Mouse (Mus musculus) thymus, postnatal 14 days (tissue): Measurements from ENCODE around the gene Cox7a1.

Experiments used
- DNase-seq: peaks from one replicate; pipeline ENCODE4 v3.0.0; 2021

Cox7a1 gene

DNA sequence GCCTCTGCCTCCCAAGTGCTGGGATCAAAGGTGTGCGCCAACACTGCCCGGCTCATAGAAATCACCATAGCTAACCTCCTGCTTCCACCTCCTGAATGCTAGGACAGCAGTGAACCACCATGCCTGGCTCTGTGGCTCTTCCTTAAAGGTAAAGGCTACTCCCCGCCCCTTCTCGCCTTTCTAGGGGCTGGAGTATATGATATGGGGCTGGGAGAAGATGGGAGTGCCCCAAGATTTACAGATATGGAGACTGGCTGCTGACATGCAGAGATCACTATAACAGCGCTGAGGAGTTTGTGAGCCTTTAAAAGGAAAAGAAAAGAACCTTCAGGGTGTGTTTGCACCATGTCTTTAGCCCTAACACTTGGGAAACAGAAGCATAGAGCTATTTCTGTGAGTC is 38.3 kb downstream of the Cox7a1 start:
- no peak for DNase-seq

DNA sequence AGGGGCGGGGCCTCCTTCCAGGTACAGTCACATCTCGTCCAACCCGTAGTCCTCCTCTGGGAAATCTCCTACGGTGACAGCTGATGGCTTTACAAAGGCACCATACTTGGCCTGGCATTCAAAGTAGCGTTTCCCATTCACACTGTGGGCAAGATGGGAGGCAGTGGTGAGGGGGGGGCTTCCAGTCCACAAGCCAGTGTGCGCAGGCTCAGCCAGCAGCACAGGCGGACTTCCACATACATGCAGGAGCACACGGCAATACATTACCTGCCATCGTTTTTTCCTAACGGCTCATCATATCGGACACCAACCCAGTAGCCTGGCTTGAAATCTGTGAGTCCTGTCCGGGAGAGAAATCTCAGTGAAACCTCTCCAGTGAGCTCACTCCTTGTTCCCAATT is 40.3 kb downstream of the Cox7a1 start:
- no peak for DNase-seq

DNA sequence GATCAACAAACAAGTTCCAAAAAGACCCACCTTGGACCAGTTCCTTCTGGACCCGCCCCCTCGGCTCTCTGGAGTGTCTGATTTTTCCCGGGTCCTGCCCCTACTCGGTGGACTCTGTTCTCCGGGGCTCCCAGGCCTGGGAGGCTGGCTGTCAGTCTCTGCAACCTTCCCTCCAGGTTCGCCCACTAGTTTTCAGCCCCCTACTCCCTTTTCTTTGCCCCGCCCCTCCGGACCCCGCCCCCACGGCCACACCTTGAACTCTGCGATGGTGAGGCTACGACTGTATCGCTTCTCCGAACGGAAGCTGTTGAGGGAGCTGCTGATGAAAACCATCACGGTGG is 47.4 kb downstream of the Cox7a1 start:
- DNase-seq, result no peak

DNA sequence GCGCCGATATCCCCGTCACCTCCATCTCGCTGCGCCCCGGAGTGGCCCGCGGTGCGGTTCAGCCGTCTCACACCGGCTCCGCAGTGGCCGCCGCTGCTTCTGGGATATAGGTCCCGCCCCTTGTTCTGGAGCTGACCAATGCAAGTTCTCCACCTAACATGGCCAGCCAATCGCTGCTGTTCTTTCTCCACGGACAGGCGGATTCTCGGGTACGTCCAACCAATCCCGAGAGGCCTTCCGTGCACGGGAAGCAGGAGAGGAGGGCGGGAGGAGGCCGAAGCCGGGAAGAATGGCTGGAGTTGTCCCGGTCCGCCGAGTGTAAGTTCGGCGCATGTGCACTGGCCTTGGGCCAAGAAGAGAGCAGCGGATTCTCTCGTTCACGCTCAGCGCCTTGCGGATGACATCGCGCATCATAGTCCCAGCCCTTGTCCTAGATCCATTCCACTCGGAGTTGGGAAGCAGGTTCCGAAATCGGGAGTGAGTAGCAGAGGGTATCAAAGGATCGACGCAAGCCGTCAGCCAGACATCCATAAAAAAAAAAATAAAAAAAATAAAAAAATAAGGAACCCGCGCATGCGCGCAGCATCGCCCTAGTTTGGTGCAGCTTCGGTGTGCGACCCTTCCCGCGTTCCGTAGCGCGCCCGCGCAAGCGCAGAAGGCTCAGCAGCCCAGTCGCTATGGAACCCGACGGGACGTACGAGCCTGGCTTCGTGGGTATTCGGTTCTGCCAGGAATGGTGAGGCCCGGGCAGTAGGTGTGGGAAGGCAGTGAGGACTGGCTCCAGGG is 47.9 kb downstream of the Cox7a1 start, which contains the start of the genes Polr2i and Tbcb:
Gene Polr2i, plus strand, starts transcription at position 280 of the 786 bp plus-strand sequence.
Gene Tbcb, minus strand, starts transcription at position 604 of the 786 bp plus-strand sequence.
- DNase-seq, result peak; percentile 96

DNA sequence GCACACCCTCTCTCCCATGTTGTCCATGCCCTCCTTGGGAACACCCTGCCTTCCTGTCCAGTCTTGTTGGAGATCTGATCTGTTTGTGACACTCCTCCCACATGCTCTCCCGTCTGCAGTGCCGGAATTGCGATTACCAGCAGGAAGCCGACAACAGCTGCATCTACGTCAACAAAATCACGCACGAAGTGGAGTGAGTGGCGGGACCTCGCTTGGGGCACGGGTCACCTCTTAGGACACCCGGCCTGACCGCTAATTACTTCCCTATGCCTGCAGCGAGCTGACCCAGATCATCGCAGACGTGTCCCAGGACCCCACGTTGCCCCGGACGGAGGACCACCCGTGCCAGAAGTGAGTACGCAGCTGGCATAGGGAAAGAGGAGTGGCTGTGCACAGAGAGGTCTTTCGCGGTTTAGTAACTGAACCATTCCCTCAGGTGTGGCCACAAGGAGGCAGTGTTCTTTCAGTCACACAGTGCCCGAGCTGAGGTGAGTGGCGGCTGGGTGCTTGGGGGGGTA is 48.7 kb downstream of the Cox7a1 start:
- peak; percentile 69 for DNase-seq

DNA sequence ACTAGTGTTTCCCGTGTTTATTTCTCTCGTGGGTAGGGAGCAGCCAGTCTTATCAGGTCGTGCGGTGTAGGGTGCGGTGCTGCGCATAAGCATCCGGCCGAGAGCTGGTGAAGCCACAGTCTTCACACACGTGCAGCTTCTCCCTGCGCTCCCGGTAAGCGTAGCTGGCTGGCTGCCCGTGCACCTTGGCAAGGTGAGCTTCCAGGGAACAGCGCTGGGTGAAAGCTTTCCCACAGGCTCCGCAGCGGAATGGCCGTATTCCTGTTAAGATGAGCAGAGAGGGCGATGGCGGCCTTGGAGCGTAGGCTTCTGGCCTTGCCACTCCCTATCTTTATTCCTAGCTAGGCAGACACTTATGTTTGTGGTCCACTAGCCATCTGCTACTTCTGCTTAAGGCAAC is 49.4 kb downstream of the Cox7a1 start:
- DNase-seq, result no peak

DNA sequence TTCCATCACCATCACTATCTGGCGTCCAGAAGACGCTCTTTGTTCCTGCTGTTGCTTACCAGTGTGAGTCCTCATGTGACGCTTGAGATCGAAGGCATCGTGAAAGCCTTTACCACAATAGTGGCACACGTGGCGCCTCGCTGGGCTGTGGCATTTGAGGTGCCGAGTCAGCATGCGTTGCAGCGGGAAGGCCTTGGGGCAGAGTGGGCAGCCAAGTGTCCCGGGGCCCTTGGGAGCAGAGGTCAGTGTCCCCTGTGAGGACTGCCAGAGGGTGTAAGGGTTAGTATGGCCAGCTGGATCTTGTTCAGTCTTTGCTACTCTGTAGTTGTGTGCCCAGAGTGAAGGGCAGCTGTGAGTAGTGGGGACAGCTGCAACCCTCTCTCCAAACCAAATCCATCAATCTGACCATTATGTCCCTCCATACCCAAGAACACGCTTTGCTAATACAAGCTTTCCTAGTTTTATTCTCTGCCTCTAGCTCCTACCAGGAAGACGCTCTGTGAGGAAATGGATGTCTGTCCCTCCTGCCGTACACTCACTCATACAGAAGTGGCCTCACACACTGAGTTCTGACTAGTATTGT is 50.4 kb downstream of the Cox7a1 start:
- DNase-seq, result no peak

DNA sequence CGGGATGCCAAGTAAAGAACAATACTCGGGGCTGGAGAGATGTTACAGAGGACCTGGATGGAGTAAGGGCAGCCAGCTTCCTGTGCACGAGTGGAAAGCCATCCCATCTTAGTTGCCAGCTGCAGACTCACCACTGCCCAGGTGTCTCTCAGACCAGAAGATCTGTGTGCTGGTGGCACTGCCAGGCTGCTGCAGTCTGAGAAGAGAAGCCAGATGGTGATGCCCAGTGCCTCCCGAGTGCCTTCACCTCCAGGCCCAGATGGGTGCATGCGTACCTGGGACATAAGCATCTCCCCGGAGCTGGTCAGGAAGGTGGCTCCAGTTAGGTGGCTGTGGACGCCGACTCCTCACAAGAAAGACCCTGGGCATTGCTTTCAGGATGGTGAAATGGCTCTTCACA is 51.1 kb downstream of the Cox7a1 start:
- no peak for DNase-seq

DNA sequence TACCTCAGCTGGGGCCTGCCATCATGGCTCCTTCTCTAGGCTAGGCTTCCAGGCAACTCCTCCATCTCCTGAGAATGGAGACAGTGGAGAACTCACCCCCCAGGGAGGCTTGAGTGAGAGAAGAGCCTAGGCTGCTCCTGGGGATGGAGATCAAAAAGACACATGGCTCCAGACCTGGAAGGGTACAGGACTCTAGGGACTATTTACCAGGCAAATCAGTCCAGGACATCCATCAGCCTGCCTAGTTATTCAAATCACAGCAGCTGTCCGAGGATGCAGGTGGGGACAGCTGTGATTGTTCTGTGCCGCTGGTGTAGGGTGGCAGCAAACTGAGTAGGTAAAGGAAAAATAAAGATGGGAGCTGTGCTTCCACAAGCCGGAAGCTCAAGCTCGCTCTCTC is 51.7 kb downstream of the Cox7a1 start, which contains the start of gene Ovol3:
Gene Ovol3, minus strand, starts transcription at position 101 of the 400 bp plus-strand sequence.
- DNase-seq, result no peak
